Mouse (Mus musculus) cerebellum, postnatal 25 days (tissue): ENCODE data around the gene Shisal2b.
A peak's percentile ranks its signal among the peaks of the same experiment; 100 is the strongest.
"Not testable (repeated sequence)": the region's sequence is repeated elsewhere in the genome, so short reads cannot be mapped to it uniquely, and the experiment has no call there.

Experiments
- DNase-seq, 2 experiments: peaks; one replicate each; pipeline ENCODE4 v3.0.0; 2021; ENCODE audit warnings: mixed read lengths in 2 of 2

Shisal2b gene

DNA sequence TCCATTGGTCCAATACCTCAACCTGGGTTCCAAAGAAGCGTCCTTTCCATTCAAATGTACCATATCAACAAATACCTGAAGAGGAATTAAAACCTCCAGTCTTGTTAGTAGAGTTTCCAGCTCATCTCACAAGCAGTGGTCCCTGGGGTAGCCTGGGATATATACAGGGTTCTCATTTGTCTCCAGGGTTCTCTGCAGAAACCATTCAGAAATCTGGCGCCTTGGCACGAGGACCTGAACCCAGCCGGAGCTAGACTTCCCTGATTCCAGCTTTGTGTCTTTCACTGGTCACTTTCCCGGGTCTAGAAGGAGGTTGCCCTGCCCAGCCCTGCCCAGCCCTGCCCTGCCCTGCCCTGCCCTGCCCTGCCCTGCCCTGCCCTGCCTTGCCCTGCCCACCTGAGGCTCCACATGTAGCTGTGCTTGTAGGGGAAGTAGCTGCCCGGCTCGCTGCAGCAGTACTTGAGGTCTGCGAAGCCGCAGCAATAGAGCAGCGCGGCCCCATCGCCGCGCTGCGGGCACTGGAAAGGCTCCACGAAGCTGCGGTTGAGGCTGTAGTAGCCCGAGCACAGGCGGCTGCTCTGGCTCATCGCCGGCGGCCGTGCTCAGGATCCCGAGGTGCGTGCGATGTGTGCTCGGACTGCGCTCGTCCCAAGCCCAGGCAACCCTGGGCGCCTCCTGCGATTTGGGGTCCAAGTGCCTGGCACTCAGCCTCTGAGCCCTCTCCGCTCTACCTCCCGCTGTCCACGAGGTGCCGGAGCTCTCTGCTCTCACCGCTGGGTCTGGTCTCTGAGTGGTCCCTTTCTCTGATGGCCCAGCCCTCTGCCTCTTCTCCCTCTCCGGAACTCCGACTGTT lies at the start of gene Shisal2b:
Gene Shisal2b (minus strand): TSS at position 767 of the 853 bp plus-strand sequence.
- DNase-seq = peak; percentile 56 to 69

- DNase-seq = not testable (repeated sequence)
Observed at GRCm38 (mm10) chr13:104911626-104912025, 47.9 kb upstream of the Shisal2b start.

GRCm38 (mm10) chr13:104911006-104911405 lies 47.3 kb upstream of the Shisal2b start:
- not testable (repeated sequence) for DNase-seq

DNA sequence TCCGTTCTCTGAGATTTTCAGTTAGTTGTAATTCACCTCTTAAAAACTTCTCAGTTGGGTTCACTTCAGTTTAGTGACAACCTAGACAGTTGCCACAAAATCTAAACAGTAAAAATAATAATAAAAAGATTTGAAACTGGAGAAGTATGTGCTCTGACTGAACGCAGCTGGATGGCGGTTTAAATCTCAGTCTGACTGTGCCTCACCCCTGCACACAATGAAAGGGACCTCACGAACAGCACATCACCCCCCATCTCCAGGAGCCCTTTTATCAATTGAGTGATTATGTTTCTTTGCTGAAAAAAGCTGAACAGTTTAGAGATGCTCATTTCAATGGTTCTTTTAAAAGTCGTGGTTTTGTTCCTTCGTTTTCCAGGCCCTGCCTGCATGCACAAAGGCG lies 45.0 kb upstream of the Shisal2b start:
- DNase-seq = no peak

- no peak for DNase-seq
Observed at GRCm38 (mm10) chr13:104894771-104895170, 31.1 kb upstream of the Shisal2b start.

DNA sequence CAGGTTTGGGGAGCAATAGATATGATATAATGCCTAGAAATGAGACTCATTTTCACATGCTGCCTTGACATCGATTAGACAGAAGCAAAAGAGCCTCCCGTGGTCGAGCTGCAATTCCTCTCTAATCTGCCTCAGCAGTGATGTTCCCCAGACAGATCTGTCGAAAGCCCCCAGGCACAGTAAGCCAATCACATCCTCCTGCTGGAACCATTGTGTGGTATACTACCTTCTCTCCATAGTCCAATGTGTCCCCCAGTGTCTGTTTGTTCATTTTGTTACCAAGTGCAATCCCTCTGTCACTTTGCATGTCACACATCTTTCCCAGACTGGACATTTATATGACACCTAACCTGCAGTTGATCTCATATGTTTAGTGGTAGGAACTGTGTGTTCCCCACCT lies 28.6 kb upstream of the Shisal2b start:
- no peak for DNase-seq

GRCm38 (mm10) chr13:104886308-104887032 lies 22.8 kb upstream of the Shisal2b start:
- no peak for DNase-seq

DNA sequence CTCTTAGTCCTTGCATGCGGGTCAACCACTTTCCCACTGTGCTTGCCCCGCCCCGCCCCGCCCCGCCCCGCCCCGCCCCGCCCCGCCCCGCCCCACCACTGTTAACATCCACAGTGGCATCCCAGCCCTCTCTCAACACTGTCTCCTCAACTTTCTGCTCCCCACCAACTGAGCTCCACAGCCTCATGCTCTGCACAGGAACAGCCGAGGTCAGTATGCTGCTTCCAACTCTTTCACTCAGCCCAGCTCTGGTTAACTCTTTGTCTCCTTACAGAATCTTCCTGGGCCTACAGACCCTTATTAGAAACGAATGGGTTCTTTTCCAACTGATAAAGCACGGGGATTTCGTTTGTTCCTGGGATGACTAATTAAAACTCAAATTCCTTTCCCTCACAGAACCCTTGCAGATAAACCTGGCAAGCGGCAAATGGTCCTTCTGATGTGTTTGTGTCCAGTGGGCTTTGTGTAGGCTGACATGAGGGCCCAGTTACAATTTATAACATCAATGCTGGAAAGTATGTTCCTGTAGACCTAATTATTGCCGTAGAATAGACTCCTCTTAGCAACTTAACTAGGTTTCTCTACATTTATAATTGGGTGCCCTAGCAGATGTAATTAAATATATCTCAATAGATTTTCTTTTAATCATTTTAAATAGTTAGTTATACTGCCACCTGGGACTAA lies 20.0 kb upstream of the Shisal2b start:
- no peak for DNase-seq

DNA sequence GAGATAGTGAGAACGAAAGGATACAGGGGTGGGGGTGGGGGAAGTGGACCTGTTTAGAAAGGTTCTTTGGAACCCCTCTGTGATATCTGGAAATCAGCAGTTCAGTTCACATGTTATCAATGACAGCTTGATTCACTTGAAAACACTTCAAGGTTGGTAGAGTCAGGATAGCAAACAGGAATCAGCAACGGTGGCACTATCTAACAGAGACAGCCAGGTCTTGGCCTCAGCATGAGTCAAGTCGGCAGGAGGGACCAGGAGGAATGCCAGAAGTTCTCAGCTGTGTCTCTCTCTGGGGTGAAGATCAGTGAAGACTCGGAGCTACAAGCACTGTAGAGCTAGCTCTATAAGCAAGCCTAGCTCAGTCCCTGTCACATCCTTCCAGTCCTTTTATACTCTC lies 14.8 kb upstream of the Shisal2b start:
- DNase-seq = no peak

DNA sequence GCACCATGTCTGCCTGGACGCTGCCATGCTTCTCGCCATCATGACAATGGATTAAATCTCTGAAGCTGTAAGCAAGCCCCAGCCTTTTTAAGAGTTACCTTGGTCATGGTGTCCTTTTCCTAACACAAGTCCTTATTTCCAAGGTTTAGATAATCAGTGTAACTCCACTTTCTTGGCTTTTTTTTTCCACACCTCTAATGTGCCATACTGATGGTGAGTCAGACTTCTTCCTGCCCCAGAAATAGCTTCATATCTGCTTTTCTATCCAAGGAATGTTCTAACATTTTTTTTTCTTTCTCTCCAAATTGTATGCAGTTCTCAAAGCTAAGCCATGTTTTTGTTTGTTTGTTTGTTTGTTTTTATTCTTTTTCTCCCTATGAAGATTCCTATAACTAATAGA lies 6.2 kb upstream of the Shisal2b start:
- no peak for DNase-seq

GRCm38 (mm10) chr13:104866726-104867125 lies 3.0 kb upstream of the Shisal2b start:
- DNase-seq = peak in 1 of 2 experiments; percentile 12

- DNase-seq = no peak
Observed at GRCm38 (mm10) chr13:104853645-104854044, 10.0 kb downstream of the Shisal2b start.

GRCm38 (mm10) chr13:104843295-104844089 lies 20.2 kb downstream of the Shisal2b start:
- DNase-seq = no peak

- no peak for DNase-seq
Observed at GRCm38 (mm10) chr13:104841937-104842336, 21.8 kb downstream of the Shisal2b start.

- DNase-seq = no peak
Observed at GRCm38 (mm10) chr13:104837628-104838027, 26.1 kb downstream of the Shisal2b start.

- no peak for DNase-seq
Observed at GRCm38 (mm10) chr13:104832811-104833210, 30.9 kb downstream of the Shisal2b start.

GRCm38 (mm10) chr13:104825470-104825869 lies 38.2 kb downstream of the Shisal2b start:
- DNase-seq = no peak

DNA sequence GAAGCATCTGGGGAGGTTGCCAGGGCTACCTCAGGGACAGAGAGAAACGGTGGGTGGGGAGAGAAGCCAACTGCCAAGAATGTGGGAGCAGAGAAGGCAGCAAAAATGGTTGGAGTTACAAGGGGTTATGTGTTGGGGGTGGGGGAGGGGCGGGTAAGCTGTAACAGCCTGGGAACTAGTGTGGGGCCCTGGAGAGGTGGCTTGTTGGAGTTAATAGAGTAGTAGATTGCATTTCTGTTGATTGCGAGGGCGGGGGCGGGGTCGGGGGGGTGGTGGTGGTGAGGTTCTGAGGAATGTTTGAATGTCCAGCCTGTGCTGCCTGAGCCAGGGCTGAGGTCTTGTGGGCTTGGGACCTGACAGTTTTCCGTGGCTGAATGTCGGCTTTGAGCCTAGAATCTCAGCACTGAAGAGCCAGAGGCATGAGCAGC lies 41.3 kb downstream of the Shisal2b start:
- DNase-seq = no peak

DNA sequence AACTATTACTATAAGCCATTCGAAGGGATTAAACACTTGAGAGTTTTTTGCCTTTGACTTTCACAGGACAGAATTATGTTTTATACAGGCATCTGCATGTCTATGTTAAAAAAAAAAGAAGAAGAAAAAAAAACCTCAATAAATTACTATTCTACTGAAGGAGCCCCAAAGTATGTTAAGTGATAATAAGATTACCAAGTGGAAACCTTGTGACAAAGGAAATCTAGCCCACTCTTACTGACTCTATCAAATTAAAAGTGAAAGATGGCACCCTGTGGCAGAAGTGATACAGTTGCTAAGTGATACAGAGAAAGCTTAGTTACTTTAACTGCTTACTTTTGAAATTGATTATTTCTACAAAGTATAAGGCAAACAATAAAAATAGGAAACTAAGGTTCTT lies 41.8 kb downstream of the Shisal2b start:
- no peak for DNase-seq

DNA sequence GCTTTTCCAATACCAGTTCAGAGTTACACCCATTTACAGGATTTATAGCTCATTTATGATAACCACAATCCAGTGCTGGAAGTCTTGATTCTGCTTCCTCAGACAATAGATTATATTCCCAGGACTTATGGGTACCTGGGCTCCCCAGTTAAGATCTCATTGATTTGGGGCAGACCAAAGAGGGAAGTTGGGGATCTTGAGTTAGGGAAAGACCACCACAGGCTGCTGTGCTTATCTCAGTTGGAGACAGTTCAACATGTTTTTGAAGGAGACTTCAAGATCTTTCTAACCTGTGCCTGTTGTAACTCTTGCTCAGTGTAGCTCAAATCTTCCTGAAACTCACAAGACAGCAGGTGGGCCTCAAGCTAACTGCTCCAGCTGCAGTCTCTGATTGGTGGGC lies 42.5 kb downstream of the Shisal2b start:
- DNase-seq = no peak

DNA sequence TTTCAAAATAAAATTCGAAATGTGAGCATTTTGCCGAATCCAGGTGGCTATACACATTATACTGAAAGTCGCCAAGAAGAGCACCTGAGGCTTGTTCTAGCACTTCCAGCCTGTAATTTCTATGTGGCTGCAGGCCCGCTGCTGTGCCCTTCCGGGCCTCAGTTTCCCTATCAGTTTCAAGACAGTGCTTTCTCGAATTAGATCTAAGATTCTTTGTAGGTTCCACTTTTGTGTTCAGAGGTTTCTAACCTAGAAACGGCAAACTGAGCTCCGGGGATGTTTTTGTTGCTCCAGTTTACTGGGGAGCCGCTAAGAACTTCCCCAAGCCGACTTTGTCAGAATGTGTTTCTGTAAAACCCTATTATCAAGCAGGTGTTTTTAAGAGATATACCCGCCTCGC lies 46.0 kb downstream of the Shisal2b start:
- peak in 1 of 2 experiments; percentile 25 for DNase-seq
